Mouse (Mus musculus) hindlimb bud, embryonic 11.5 days (tissue): Measurements from ENCODE around the gene Ccndbp1.
"Not testable (repeated sequence)": the region's sequence is repeated elsewhere in the genome, so short reads cannot be mapped to it uniquely, and the experiment has no call there.

Experiments
- DNase-seq: peaks from one replicate; pipeline ENCODE4 v3.0.0-alpha.2; 2012; ENCODE audit warnings: low read depth, low spot score; ENCODE audit errors: extremely low spot score

Gene Ccndbp1

DNA sequence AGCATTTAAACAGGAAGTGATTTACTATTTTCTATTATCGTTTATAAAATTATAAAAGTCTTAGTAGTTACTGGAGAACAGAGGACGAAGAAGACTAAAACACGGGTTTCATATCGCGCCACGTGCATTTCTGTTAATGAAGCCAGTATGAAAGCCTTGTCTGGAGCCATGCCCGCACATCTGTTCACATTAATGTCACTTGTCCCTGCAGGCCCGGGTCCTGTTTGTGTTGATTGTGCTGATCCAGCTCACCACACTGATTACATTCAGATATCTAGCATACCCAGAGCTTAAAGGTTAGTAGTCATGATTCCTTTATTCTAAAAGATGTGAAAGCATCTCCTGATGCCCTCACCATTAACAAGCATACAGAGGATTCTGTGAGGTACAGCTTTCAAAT is 9.3 kb upstream of the Ccndbp1 start:
- DNase-seq, result no peak

DNA sequence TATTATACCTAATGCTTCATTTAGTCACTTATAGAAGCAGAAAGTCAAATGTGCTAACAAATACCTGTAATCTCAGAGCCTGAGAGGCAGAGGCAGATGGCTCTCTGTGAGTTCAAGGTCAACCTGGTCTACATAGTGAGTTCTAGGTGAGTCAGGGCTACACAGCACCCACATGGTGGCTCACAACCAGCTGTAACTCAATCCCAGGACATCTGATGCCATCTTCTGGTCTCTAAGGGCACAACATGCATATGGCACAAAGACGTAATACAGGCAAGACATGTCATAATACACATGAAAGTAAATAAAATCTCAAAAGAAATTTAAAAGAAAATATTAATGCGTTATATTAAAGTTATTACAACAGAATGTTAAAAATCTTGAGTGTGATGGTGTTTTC is 4.6 kb upstream of the Ccndbp1 start:
- DNase-seq, result no peak

GRCm38 (mm10) chr2:121004018-121004811 is 4.0 kb upstream of the Ccndbp1 start:
- DNase-seq, result no peak

DNA sequence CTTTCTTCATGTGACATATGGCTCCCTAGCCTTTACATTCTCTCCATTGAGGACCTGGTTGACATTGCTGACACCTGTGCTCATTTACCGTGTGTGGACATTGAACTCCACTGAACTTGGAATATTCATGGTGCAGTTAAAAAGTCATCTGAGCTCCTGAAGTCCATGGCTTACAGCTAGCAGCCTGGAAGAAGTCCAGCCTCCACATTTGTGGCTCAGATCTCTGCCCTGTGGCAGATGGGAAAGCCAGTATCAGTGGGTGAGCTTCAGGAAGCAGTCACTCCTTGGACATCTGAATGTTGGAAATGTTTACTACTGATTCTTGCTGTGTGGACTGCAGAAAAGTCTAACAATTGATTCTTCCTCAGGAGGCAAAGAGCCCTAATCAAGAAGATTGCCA is 1.2 kb upstream of the Ccndbp1 start:
- DNase-seq, result no peak

DNA sequence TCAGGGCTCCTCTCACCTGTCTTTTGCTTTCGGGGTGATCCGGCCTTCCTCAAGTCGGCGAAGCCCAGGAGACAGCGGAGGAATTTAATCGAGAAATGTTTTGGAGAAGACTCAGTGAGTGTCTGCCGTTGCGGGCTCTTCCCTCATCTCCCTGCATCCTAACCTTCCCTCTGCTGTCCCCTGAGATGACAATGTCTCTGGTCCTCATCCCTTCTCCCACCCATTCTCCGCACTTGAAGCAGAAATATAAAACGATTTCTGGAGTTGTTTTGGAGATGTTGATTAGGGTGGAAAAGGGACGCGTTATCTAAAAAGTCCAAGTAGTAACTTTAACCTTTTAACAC is 433 bp downstream of the Ccndbp1 start:
- no peak for DNase-seq

DNA sequence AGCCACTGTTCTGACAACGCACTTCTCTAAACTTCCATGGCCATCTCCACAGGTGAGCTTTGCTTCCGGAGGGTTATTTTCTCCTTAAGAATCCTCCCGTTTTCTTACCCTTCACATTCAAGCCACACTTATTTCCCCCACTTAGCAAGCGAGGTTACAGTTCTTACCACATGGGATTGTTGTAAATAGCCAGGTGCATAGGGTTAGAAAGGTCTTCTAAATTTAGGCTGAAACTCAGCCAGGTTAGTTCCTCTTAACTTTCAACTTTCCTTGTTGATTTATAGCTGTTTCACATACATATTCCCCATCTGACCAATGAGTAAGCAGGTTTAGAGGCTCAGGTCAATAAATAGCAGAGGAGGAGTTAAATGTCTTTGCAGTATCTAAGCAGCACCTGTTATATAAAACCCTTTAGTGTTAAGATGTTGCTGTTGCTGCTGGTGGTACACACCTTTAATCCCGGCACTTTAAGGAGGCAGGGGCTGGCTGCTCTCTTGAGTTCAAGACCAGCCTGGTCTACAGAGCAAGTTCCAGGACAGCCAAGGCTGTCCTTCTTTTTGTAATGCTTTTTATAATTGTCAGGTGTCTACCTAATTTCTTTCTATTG is 971 bp downstream of the Ccndbp1 start:
- no peak for DNase-seq

DNA sequence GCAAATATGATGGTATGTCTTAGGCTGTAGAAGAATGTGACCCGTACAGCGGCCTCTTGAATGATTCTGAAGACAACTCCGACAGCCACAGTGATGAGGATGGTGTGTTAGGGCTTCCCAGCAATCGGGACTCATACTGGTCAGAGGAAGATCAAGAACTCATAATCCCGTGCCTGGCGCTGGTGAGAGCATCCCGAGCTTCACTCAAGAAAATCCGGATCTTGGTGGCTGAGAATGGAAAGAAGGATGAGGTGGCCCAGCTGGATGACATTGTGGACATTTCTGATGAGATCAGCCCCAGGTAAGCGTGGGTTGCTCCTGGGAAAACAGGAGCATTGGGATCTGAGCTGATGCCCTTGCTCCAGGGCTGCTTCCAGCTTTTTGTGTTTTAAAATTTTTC is 4.5 kb downstream of the Ccndbp1 start:
- DNase-seq, result no peak

GRCm38 (mm10) chr2:121015507-121015906 is 7.3 kb downstream of the Ccndbp1 start:
- no peak for DNase-seq

DNA sequence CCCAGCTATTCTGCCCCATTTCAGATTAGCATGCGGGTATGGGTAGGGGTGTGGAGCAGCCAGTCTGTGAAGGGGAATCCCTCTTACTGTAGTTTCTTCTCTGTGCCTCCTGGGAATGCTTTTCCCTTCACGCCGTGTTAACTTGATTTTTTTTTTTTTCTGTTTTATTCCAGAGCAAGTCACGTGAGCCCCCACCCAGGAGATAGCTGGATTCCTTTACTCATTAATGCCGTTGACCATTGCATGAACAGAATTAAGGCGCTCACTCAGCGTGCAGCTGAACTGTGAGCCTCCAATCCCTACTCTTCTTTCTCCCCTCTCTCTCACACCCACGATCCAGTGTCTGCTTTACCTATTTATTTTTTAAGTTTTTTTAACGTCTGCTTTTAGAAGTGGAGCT is 8.0 kb downstream of the Ccndbp1 start:
- no peak for DNase-seq

DNA sequence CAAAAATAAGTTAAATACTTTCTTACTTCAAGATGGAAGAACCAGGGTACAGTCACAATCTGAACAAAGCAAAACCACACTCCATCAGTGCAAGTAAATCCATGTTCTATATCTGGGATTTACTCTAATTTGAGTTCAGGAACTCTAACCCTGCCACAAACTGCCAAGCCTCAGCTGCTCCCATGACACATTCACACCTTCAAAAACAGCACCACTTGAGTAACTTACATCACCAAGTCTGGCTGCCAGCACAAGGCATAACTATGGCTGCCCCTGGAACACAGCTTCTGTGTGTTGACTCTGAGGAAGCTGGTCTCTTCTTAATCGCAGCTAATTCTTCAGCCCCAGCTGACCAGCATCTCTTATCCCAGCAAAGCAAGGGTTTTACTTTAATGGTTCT is 8.9 kb downstream of the Ccndbp1 start:
- no peak for DNase-seq

GRCm38 (mm10) chr2:121022918-121023317 is 14.7 kb downstream of the Ccndbp1 start:
- DNase-seq, result no peak

DNA sequence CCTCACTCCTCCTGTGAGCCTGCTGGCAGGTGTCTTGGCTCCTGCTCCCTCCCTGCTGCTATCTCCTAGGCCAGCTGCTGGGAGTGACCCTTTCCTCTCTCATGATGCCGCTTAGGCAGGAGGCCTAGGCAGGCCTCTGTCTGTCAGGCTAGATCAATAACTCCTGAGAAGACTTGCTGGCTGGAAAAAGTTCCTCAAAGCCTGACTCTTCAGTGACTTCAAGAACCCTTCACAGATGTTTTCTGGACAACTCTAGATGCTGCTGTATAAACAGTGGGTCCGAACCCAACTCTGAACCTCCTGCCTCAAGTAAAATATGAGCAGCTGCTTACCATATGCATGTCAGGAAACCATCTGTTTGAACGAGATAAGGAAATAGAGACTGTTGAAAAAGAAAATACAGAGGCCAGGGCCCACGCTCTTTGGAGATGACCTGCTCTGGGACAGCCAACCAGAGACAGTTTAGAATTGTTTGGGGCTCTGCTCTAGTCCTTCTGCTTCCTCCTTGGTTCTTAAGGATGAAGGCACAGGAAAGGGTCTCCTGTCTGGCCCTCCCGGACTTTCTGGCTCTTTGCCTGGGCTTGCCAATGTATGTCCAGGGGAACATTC is 28.6 kb downstream of the Ccndbp1 start, which contains the start of gene Epb42:
Gene Epb42, minus strand, starts transcription at position 340 of the 609 bp plus-strand sequence.
- no peak for DNase-seq

DNA sequence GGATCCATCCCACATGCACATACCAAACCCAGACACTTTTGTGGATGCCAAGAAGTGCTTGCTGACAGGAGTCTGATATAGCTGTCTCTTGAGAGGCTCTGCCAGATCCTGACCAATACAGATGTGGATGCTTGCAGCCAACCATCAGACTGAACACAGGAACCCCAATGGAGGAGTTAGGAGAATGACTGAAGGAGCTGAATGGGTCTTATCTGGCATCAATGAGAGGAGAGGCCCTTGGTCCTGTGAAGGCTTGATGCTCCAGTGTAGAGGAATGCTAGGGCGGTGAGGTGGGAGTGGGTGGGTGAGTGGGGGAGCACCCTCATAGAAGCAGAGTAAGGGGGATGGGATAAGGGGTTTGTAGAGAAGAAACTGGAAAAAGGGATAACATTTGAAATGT is 30.6 kb downstream of the Ccndbp1 start:
- not testable (repeated sequence) for DNase-seq

DNA sequence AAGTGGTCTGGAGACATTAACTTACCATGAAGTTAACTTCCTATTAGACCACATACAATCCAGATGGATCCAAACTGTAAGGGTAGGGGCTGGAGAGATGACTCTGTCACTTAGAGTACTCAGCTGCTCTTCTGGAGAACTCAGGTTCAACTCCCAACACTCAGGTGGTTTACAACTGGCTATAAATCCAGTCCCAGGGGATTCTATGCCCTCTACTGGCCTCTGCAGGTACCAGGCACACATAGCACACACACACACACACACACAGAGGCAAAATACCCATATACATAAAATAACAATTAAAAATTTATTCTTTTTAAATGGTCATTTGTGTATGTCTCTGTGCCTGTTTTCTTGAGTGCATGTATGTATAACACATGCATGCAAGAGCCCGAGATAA is 31.2 kb downstream of the Ccndbp1 start:
- DNase-seq, result no peak

- no peak for DNase-seq
Measured at GRCm38 (mm10) chr2:121041098-121041497, 32.9 kb downstream of the Ccndbp1 start.

DNA sequence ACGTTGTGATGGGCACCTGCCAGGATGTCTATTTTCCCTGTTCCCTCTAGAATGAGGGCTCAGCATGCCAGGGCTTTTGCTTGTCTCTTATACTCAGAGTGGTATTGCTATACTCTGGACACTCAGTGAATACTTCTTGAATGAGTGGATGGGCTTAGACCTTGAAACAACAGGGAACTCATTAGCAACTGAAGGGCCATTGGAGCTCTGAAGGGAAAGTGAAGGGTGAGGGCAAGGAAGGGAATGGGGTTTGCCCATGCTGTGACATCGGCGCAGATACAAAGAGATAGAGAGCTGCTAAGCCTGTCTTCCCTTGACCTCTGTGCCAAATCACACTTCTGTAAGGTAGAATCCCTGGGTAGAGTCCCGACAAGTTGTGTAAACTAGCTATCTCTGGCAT is 37.5 kb downstream of the Ccndbp1 start:
- DNase-seq, result no peak

GRCm38 (mm10) chr2:121052176-121052575 is 44.0 kb downstream of the Ccndbp1 start:
- DNase-seq, result no peak

- DNase-seq, result no peak
Measured at GRCm38 (mm10) chr2:121054060-121054459, 45.9 kb downstream of the Ccndbp1 start.

- no peak for DNase-seq
Measured at GRCm38 (mm10) chr2:121055915-121056314, 47.7 kb downstream of the Ccndbp1 start.

GRCm38 (mm10) chr2:121057997-121058396 is 49.8 kb downstream of the Ccndbp1 start:
- DNase-seq, result no peak

- DNase-seq, result no peak
Measured at GRCm38 (mm10) chr2:121061315-121061714, 53.1 kb downstream of the Ccndbp1 start.
